Mouse (Mus musculus) MEL (cell line): ENCODE results near the gene Hrasls5. TPM values are rescaled to one million over a fixed set of nuclear protein-coding genes. Genes with fewer than 3 reads are reported as not detected.

Source experiments
- DNase-seq: peaks from one replicate; pipeline ENCODE4 v3.0.0; 2011; ENCODE audit warnings: low read depth, low spot score
- H3K27ac ChIP-seq: 2 replicates; pipeline ENCODE4 v1.5.1; 2012; ENCODE audit warnings: low read depth, mild to moderate bottlenecking, control low read depth, low read length, moderate library complexity; ENCODE audit not compliant: control insufficient read depth
- H3K27me3 ChIP-seq, 2 experiments: fragments of 150-350 bp in 1 of 2; sonication (generic) in 1 of 2; 2 replicates each; pipeline ENCODE4 v1.6.1; 2012; ENCODE audit warnings: low read length in 2 of 2, mild to moderate bottlenecking in 2 of 2, improper control_type of control experiment in 1 of 2, moderate library complexity in 1 of 2; ENCODE audit not compliant: insufficient read depth in 2 of 2, control insufficient read depth in 1 of 2
- H3K36me3 ChIP-seq, 2 experiments: 2 replicates each; pipeline ENCODE4 v1.6.1; 2012 to 2014; ENCODE audit warnings: low read length in 2 of 2, improper control_type of control experiment in 1 of 2, inconsistent platforms in 1 of 2, mild to moderate bottlenecking in 1 of 2; ENCODE audit not compliant: insufficient read depth in 2 of 2, control insufficient read depth in 1 of 2
- H3K4me1 ChIP-seq, 2 experiments: fragments of 150-350 bp in 1 of 2; sonication (generic) in 1 of 2; 2 replicates each; pipeline ENCODE4 v1.6.1; 2012; ENCODE audit warnings: low read length in 2 of 2, improper control_type of control experiment in 1 of 2, mild to moderate bottlenecking in 1 of 2; ENCODE audit not compliant: insufficient read depth in 2 of 2, control insufficient read depth in 1 of 2
- H3K4me3 ChIP-seq, 2 experiments: fragments of 150-350 bp in 1 of 2; sonication (generic) in 1 of 2; 2 replicates each; pipeline ENCODE4 v1.5.1; 2012; ENCODE audit warnings: low read depth in 2 of 2, low read length in 2 of 2, mild to moderate bottlenecking in 2 of 2, moderate library complexity in 2 of 2, control low read depth in 1 of 2, improper control_type of control experiment in 1 of 2; ENCODE audit not compliant: control insufficient read depth in 1 of 2, insufficient read depth in 1 of 2
- H3K79me2 ChIP-seq: 2 replicates; pipeline ENCODE4 v1.6.1; 2012; ENCODE audit warnings: mild to moderate bottlenecking, low read length, moderate library complexity; ENCODE audit not compliant: control insufficient read depth, poor library complexity, insufficient read depth
- H3K9ac ChIP-seq: 2 replicates; pipeline ENCODE4 v1.6.1; 2012; ENCODE audit warnings: low read depth, mild to moderate bottlenecking, control low read depth, low read length, moderate library complexity; ENCODE audit not compliant: control insufficient read depth, poor library complexity, severe bottlenecking
- H3K9me3 ChIP-seq: fragments of 150-350 bp; sonication (generic); replicated peaks from 2 replicates; pipeline ENCODE4 v1.6.1; 2012; ENCODE audit warnings: mild to moderate bottlenecking, low read length, improper control_type of control experiment, moderate library complexity; ENCODE audit not compliant: insufficient read depth
- BHLHE40 ChIP-seq: IDR thresholded peaks from 2 replicates; pipeline ENCODE4 v1.6.1; 2012; ENCODE audit warnings: low read depth, mild to moderate bottlenecking, inconsistent platforms, low read length, improper control_type of control experiment, borderline replicate concordance
- CHD1 ChIP-seq: IDR thresholded peaks from 2 replicates; pipeline ENCODE4 v1.6.1; 2012; ENCODE audit warnings: low read depth, mild to moderate bottlenecking, inconsistent platforms, low read length, improper control_type of control experiment
- CTCF ChIP-seq, 3 experiments: IDR thresholded peaks in 2 of 3; conservative IDR thresholded peaks in 1 of 3; 2 replicates each; pipeline ENCODE4 v1.5.1; 2011 to 2012; ENCODE audit warnings: low read length in 3 of 3, low read depth in 2 of 3, mild to moderate bottlenecking in 2 of 3, improper control_type of control experiment in 1 of 3, inconsistent platforms in 1 of 3, mixed read lengths in 1 of 3, moderate library complexity in 1 of 3; ENCODE audit not compliant: control insufficient read depth in 1 of 3, insufficient read depth in 1 of 3, poor library complexity in 1 of 3, severe bottlenecking in 1 of 3
- E2F4 ChIP-seq: IDR thresholded peaks from 2 replicates; pipeline ENCODE4 v1.6.1; 2011; ENCODE audit warnings: low read depth, low read length, improper control_type of control experiment, borderline replicate concordance
- EP300 ChIP-seq, 2 experiments: IDR thresholded peaks; 2 replicates each; pipeline ENCODE4 v1.6.1; 2011; ENCODE audit warnings: improper control_type of control experiment in 2 of 2, low read length in 2 of 2, low read depth in 1 of 2, mild to moderate bottlenecking in 1 of 2
- GABPA ChIP-seq: IDR thresholded peaks from 2 replicates; pipeline ENCODE4 v1.6.1; 2012; ENCODE audit warnings: low read depth, mild to moderate bottlenecking, inconsistent platforms, low read length, improper control_type of control experiment, moderate library complexity
- GATA1 ChIP-seq: IDR thresholded peaks from 2 replicates; pipeline ENCODE4 v1.6.1; 2011; ENCODE audit warnings: low read depth, low read length, improper control_type of control experiment
- HCFC1 ChIP-seq: IDR thresholded peaks from 2 replicates; pipeline ENCODE4 v1.6.1; 2012; ENCODE audit warnings: low read depth, mild to moderate bottlenecking, inconsistent platforms, low read length, improper control_type of control experiment, moderate library complexity
- JUND ChIP-seq: IDR thresholded peaks from 2 replicates; pipeline ENCODE4 v1.6.1; 2011; ENCODE audit warnings: low read depth, mild to moderate bottlenecking, improper control_type of control experiment, low read length
- MAFK ChIP-seq: IDR thresholded peaks from 2 replicates; pipeline ENCODE4 v1.6.1; 2011; ENCODE audit warnings: low read depth, mild to moderate bottlenecking, low read length, improper control_type of control experiment, borderline replicate concordance
- MAX ChIP-seq: IDR thresholded peaks from 2 replicates; pipeline ENCODE4 v1.6.1; 2011; ENCODE audit warnings: low read length, improper control_type of control experiment
- MAZ ChIP-seq: IDR thresholded peaks from 2 replicates; pipeline ENCODE4 v1.6.1; 2012; ENCODE audit warnings: low read depth, mild to moderate bottlenecking, inconsistent platforms, low read length, improper control_type of control experiment
- MEF2A ChIP-seq: IDR thresholded peaks from 2 replicates; pipeline ENCODE4 v1.6.1; 2014; ENCODE audit warnings: low read depth, mild to moderate bottlenecking, inconsistent platforms, low read length, improper control_type of control experiment; ENCODE audit not compliant: poor library complexity, insufficient replicate concordance, severe bottlenecking; ENCODE audit errors: extremely low read depth
- MYB ChIP-seq: IDR thresholded peaks from 2 replicates; pipeline ENCODE4 v1.6.1; 2011; ENCODE audit warnings: mild to moderate bottlenecking, low read depth, low read length, improper control_type of control experiment
- NRF1 ChIP-seq: IDR thresholded peaks from 2 replicates; pipeline ENCODE4 v1.6.1; 2014; ENCODE audit warnings: low read depth, mild to moderate bottlenecking, inconsistent platforms, low read length, improper control_type of control experiment, moderate library complexity; ENCODE audit not compliant: poor library complexity, insufficient read depth, severe bottlenecking
- POLR2A ChIP-seq, 2 experiments: IDR thresholded peaks; 2 replicates each; pipeline ENCODE4 v1.6.1; 2011 to 2012; ENCODE audit warnings: low read length in 2 of 2, mild to moderate bottlenecking in 2 of 2, control low read depth in 1 of 2, improper control_type of control experiment in 1 of 2, low read depth in 1 of 2, moderate library complexity in 1 of 2; ENCODE audit not compliant: control insufficient read depth in 1 of 2, insufficient read depth in 1 of 2, poor library complexity in 1 of 2
- TBP ChIP-seq: IDR thresholded peaks from 2 replicates; pipeline ENCODE4 v1.8.0; 2011; ENCODE audit warnings: low read depth, low read length, improper control_type of control experiment
- ZC3H11A ChIP-seq: IDR thresholded peaks from 2 replicates; pipeline ENCODE4 v1.6.1; 2012; ENCODE audit warnings: low read depth, mild to moderate bottlenecking, inconsistent platforms, low read length, improper control_type of control experiment
- ZNF384 ChIP-seq: IDR thresholded peaks from 2 replicates; pipeline ENCODE4 v1.6.1; 2012; ENCODE audit warnings: low read depth, mild to moderate bottlenecking, inconsistent platforms, low read length, improper control_type of control experiment
- polyA plus RNA-seq, 2 experiments: library from polyadenylated mRNA; stranded (reverse) in 1 of 2; unstranded in 1 of 2; fragments of >175 nt in 1 of 2; fragments of >200 nt in 1 of 2; gene quantifications; 2 replicates each; pipeline versions ENCODE4 v1.2.1 to v1.2.4; 2012; ENCODE audit warnings: low replicate concordance in 2 of 2, low read depth in 1 of 2; ENCODE audit not compliant: insufficient read length in 2 of 2, insufficient read depth in 1 of 2, missing spikeins in 1 of 2
- total RNA-seq: library from RNA; depleted of rRNA; stranded (reverse); fragments of 300-350 nt; gene quantifications from 2 replicates; pipeline ENCODE4 v1.2.3, GENCODE M21; 2012

Hrasls5 gene
- total and polyA plus RNA-seq, 3 experiments, result not detected

DNA sequence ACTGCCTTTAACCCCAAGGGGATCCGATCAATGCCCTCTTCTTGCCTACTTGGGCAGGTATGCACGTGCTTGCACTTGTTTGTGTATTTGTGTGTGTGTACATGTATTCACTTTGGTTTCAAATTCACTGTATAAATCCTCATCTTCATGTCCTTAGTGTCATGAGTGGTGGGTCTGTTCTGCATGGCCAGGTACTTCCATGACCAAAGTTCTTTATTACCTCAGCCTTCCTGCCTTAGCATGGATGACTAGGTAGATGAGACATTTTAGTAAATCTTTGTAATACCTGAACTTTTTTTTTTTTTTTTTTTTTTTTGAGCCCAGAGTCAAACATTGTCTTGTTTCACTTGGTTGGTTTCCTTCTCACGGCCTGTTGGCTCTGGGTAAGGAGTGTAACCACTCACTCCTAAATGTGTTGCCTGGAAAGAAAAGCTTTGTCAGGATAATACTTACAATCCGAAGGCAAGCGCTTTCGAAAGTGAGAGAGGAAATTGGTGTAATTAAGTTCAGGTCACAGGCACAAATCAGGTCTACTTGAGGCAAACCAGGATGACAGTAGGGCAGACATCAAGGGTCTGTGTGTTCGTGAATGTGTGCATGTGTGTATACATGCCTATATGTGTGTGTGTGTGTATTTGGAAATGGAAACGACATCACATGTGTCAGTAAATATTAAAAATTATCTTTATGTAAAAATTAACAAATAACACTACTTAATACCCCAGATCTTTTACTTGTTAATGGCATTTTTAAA lies 36.7 kb downstream of the Hrasls5 start:
- Histone ChIP-seq H3K4me3 (no peak overlapping the region), H3K9ac (no peak overlapping the region), H3K79me2 (no peaks in the 10 kb centered on the region), H3K36me3 (no peaks in the 10 kb centered on the region), H3K9me3 (no peaks in the 10 kb centered on the region), H3K27me3 (no peaks in the 10 kb centered on the region; a peak in 2 of 4 replicates), H3K27ac (no peak overlapping the region), H3K4me1 (no peaks in the 10 kb centered on the region)
- DNase-seq, result no peak
- TF ChIP-seq MAFK, result no peak
- TF ChIP-seq BHLHE40, result no peak
- TF ChIP-seq MYB, result no peak
- TF ChIP-seq MAX, result no peak
- TF ChIP-seq JUND, result no peak
- no peak for TF ChIP-seq POLR2A (IDR thresholded peaks at IDR 0.05; ENCODE audit: control insufficient read depth in 1 of 2, insufficient read depth in 1 of 2, low read depth in 1 of 2, low read length in 2 of 2, poor library complexity in 1 of 2)
- no peak for TF ChIP-seq CTCF (IDR thresholded peaks at IDR 0.05 in 2 of 3, conservative IDR thresholded peaks at IDR 0.05 in 1 of 3; ENCODE audit: control insufficient read depth in 1 of 3, insufficient read depth in 1 of 3, low read depth in 2 of 3, low read length in 3 of 3, poor library complexity in 1 of 3, severe bottlenecking in 1 of 3)
- no peak for TF ChIP-seq MEF2A
- TF ChIP-seq CHD1, result no peak
- TF ChIP-seq EP300 (IDR thresholded peaks at IDR 0.05; ENCODE audit: low read depth in 1 of 2, low read length in 2 of 2), result no peak
- TF ChIP-seq MAZ, result no peak
- TF ChIP-seq ZC3H11A, result no peak

DNA sequence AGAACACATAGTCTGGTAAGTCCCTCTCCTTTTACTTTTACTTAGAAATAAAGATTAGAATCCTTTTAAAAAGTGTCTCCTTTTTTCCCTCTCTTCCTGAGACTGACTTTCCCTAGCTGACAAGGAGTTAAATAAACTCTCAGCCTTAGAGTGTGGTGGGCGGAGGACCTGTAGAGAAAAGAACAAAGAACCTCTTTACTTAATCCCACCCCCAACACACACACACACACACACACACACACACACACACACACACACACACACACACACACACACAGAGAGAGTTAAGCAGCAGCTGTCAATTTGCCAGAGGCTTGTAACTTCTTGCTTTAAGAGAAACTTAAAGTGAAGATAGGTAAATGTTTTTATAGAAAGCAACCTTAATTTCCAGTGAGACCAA lies 59.7 kb downstream of the Hrasls5 start:
- no peaks in the 10 kb centered on the region for H3K79me2 ChIP-seq
- no peaks in the 10 kb centered on the region for H3K36me3 ChIP-seq
- H3K27me3 ChIP-seq, result no peaks in the 10 kb centered on the region
- no peak for DNase-seq
- H3K9ac ChIP-seq, result no peak overlapping the region
- no peak for TF ChIP-seq BHLHE40
- TF ChIP-seq NRF1, result no peak
- no peak for TF ChIP-seq GATA1
- TF ChIP-seq ZNF384, result no peak
- no peak for TF ChIP-seq MAZ
- TF ChIP-seq HCFC1, result no peak
- TF ChIP-seq GABPA, result no peak
- TF ChIP-seq E2F4, result no peak
- TF ChIP-seq MAFK, result no peak
- no peak for TF ChIP-seq TBP
- TF ChIP-seq, all 39 proteins: peak for 0
- H3K9me3 ChIP-seq, result no peaks in the 10 kb centered on the region
- H3K4me3 ChIP-seq, result no peak overlapping the region
- H3K27ac ChIP-seq, result no peak overlapping the region
- no peaks in the 10 kb centered on the region for H3K4me1 ChIP-seq
